Mouse (Mus musculus) lung, postnatal 0 days (tissue): ENCODE data around the gene Tubb4b. TPM values are rescaled to one million over a fixed set of nuclear protein-coding genes. Genes with fewer than 3 reads are reported as not detected.

Source experiments
- ATAC-seq: fragments of 200-750 bp; cut with Nextera tagmentation; 2 replicates; pipeline ENCODE4 v1.8.0; 2017; ENCODE audit warnings: moderate library complexity
- DNase-seq: peaks from one replicate; pipeline ENCODE4 v3.0.0-alpha.2; 2016; ENCODE audit warnings: low spot score
- H3K27ac ChIP-seq: fragments of 300-500 bp; sonication (generic); 2 replicates; pipeline ENCODE4 v1.5.1; 2014; ENCODE audit warnings: antibody characterized with exemption, mild to moderate bottlenecking, low read length, mixed read lengths
- H3K27me3 ChIP-seq: fragments of 300-500 bp; sonication (generic); replicated peaks from 2 replicates; pipeline ENCODE4 v1.6.1; 2014; ENCODE audit warnings: low read length, mixed read lengths; ENCODE audit not compliant: insufficient read depth
- H3K36me3 ChIP-seq: fragments of 300-500 bp; sonication (generic); 2 replicates; pipeline ENCODE4 v1.6.1; 2014; ENCODE audit warnings: low read length, mixed read lengths; ENCODE audit not compliant: insufficient read depth
- H3K4me1 ChIP-seq: fragments of 300-500 bp; sonication (generic); 2 replicates; pipeline ENCODE4 v1.6.1; 2014; ENCODE audit warnings: antibody characterized with exemption, low read depth, low read length, mixed read lengths; ENCODE audit not compliant: insufficient read depth
- H3K4me2 ChIP-seq: fragments of 300-500 bp; sonication (generic); replicated peaks from 2 replicates; pipeline ENCODE4 v1.6.1; 2014; ENCODE audit warnings: low read depth, mild to moderate bottlenecking, low read length, moderate library complexity, mixed read lengths
- H3K4me3 ChIP-seq: fragments of 300-500 bp; sonication (generic); 2 replicates; pipeline ENCODE4 v1.5.1; 2014; ENCODE audit warnings: low read depth, low read length
- H3K9ac ChIP-seq: fragments of 300-500 bp; sonication (generic); replicated peaks from 2 replicates; pipeline ENCODE4 v1.6.1; 2014; ENCODE audit warnings: low read depth, mild to moderate bottlenecking
- H3K9me3 ChIP-seq: fragments of 300-500 bp; sonication (generic); 2 replicates; pipeline ENCODE4 v1.6.1; 2016; ENCODE audit warnings: low read length, mixed read lengths
- CTCF ChIP-seq: IDR thresholded peaks from 2 replicates; pipeline ENCODE4 v1.5.1; 2016; ENCODE audit warnings: antibody characterized with exemption, mild to moderate bottlenecking
- EP300 ChIP-seq: IDR thresholded peaks from 2 replicates; pipeline ENCODE4 v1.6.1; 2016; ENCODE audit warnings: antibody characterized with exemption, mild to moderate bottlenecking, control low read depth
- WGBS: fragments of 180-500 bp; shearing (Covaris S2); extraction: QIAGEN DNeasy Blood & Tissue Kit; methylation state at CpG from one replicate; pipeline ENCODE4 v1.1.7; 2014; 5-methylcytosine and 5-hydroxymethylcytosine counted together
- polyA plus RNA-seq: library from polyadenylated mRNA; unstranded; fragments of >200 nt; fragmentation: Nextera tagmentation; extraction: Ambion mirVana; gene quantifications from 2 replicates; pipeline ENCODE4 v1.2.1, GENCODE M21; 2015

The Tubb4b gene
- polyA plus RNA-seq: 344 and 386 TPM in 2 replicates

GRCm38 (mm10) chr2:25224492-25224765, at the start of gene Tubb4b:
Gene Tubb4b, minus strand, starts transcription at chr2:25224702.
- under 1% methylated on average over 17 of the region's 17 CpGs for WGBS
- H3K9ac ChIP-seq: peak within 1 kb of the TSS; percentile 91
- DNase-seq: no peak

GRCm38 (mm10) chr2:25273010-25273409, 48.5 kb upstream of the Tubb4b start:
- peak overlapping the region; percentile 56 for H3K4me3 ChIP-seq
- H3K9me3 ChIP-seq: no peaks in the 10 kb centered on the region
- H3K9ac ChIP-seq: peak overlapping the region; percentile 81
- peaks cover 21% of the 10 kb centered on the region; the same call in 1 of the 2 replicates for H3K4me1 ChIP-seq
- 31% methylated on average over 16 of the region's 16 CpGs for WGBS
- ATAC-seq (no peak), DNase-seq (no peak)
- peak overlapping the region; percentile 88 for H3K4me2 ChIP-seq
- TF ChIP-seq CTCF (no peak), EP300 (no peak)
- peaks cover 20% of the 10 kb centered on the region; the same call in 1 of the 2 replicates for H3K36me3 ChIP-seq
- no peaks in the 10 kb centered on the region for H3K27me3 ChIP-seq
- H3K27ac ChIP-seq: peak overlapping the region; percentile 33; the same call in 1 of the 2 replicates

More at GRCm38 (mm10) chr2:25224492-25224765, at the start of gene Tubb4b:
- H3K4me1 ChIP-seq: peaks cover 6% of the 10 kb centered on the region; the same call in 1 of the 2 replicates
- no peaks in the 10 kb centered on the region for H3K9me3 ChIP-seq
- H3K27ac ChIP-seq: peak within 1 kb of the TSS; percentile 97
- peak; percentile 74; the same call in 1 of the 2 replicates for TF ChIP-seq EP300
- TF ChIP-seq CTCF: peak; percentile 52
- H3K4me2 ChIP-seq: peak within 1 kb of the TSS; percentile 79
- H3K27me3 ChIP-seq: no peaks in the 10 kb centered on the region
- H3K4me3 ChIP-seq: peak within 1 kb of the TSS; percentile 90
- ATAC-seq: no peak
- peaks cover 9% of the 10 kb centered on the region for H3K36me3 ChIP-seq

GRCm38 (mm10) chr2:25272515-25272914, 48.0 kb upstream of the Tubb4b start:
- no peak for DNase-seq
- H3K36me3 ChIP-seq: peaks cover 15% of the 10 kb centered on the region; the same call in 1 of the 2 replicates
- H3K9ac ChIP-seq: peak overlapping the region; percentile 81
- peak overlapping the region; percentile 56 for H3K4me3 ChIP-seq
- TF ChIP-seq CTCF: no peak
- no peak for TF ChIP-seq EP300
- H3K9me3 ChIP-seq: no peaks in the 10 kb centered on the region
- H3K27ac ChIP-seq: peak overlapping the region; percentile 33; the same call in 1 of the 2 replicates
- 1% methylated on average over 24 of the region's 29 CpGs for WGBS
- H3K27me3 ChIP-seq: no peaks in the 10 kb centered on the region
- peak; percentile 26 for ATAC-seq
- H3K4me1 ChIP-seq: peaks cover 21% of the 10 kb centered on the region; the same call in 1 of the 2 replicates
- H3K4me2 ChIP-seq: peak overlapping the region; percentile 88

GRCm38 (mm10) chr2:25271827-25272511, 47.5 kb upstream of the Tubb4b start, which contains the start of the genes Ssna1 and Anapc2:
Gene Ssna1, minus strand, starts transcription at chr2:25272438.
Gene Anapc2, plus strand, starts transcription at chr2:25272478.
- Histone ChIP-seq H3K27me3 (no peaks in the 10 kb centered on the region), H3K36me3 (peaks cover 14% of the 10 kb centered on the region; the same call in 1 of the 2 replicates), H3K9me3 (no peaks in the 10 kb centered on the region), H3K4me1 (peaks cover 21% of the 10 kb centered on the region; the same call in 1 of the 2 replicates), H3K27ac (peak within 1 kb of the TSS; percentile 93), H3K4me2 (peak within 1 kb of the TSS; percentile 88), H3K9ac (peak within 1 kb of the TSS; percentile 81), H3K4me3 (peak within 1 kb of the TSS; percentile 56)
- WGBS: 0% methylated on average over 54 of the region's 55 CpGs
- ATAC-seq (peak; percentile 99), DNase-seq (peak; percentile 98)
- TF ChIP-seq CTCF (peak; percentile 68), EP300 (no peak)

- DNase-seq: no peak
- Histone ChIP-seq H3K27ac (no peak overlapping the region), H3K9me3 (no peaks in the 10 kb centered on the region), H3K36me3 (no peaks in the 10 kb centered on the region), H3K4me1 (peaks cover 25% of the 10 kb centered on the region; the same call in 1 of the 2 replicates), H3K9ac (no peak overlapping the region), H3K4me3 (no peak overlapping the region), H3K27me3 (no peaks in the 10 kb centered on the region), H3K4me2 (no peak overlapping the region)
- TF ChIP-seq CTCF (no peak), EP300 (no peak)
- WGBS: 75% methylated on average over 4 of the region's 4 CpGs
- ATAC-seq: no peak
Observed at GRCm38 (mm10) chr2:25267746-25268309, 43.3 kb upstream of the Tubb4b start.

- no peak overlapping the region for H3K4me3 ChIP-seq
- no peak overlapping the region for H3K27ac ChIP-seq
- ATAC-seq (no peak), DNase-seq (no peak)
- no peaks in the 10 kb centered on the region for H3K9me3 ChIP-seq
- no peak overlapping the region for H3K9ac ChIP-seq
- no peak for TF ChIP-seq CTCF
- no peak for TF ChIP-seq EP300
- no peaks in the 10 kb centered on the region for H3K36me3 ChIP-seq
- peaks cover 24% of the 10 kb centered on the region; the same call in 1 of the 2 replicates for H3K4me1 ChIP-seq
- no peak overlapping the region for H3K4me2 ChIP-seq
- no peaks in the 10 kb centered on the region for H3K27me3 ChIP-seq
Observed at GRCm38 (mm10) chr2:25267241-25267640, 42.7 kb upstream of the Tubb4b start.
